Mouse (Mus musculus) erythroblast, embryonic 14.5 days (primary cell): ENCODE results near the gene Trmt10b.

ENCODE experiments used
- GATA1 ChIP-seq: IDR thresholded peaks from 2 replicates; pipeline ENCODE4 v1.6.1; 2012; ENCODE audit warnings: low read length, inconsistent platforms, mixed read lengths
- TAL1 ChIP-seq: IDR thresholded peaks from 3 replicates; pipeline ENCODE4 v1.6.1; 2012; ENCODE audit warnings: low read length, inconsistent platforms, mixed read lengths

- TF ChIP-seq TAL1 (no peak), GATA1 (no peak)
Observed at GRCm38 (mm10) chr4:45253839-45254601, 42.9 kb upstream of the Trmt10b start.
